Mouse (Mus musculus): ENCODE measurements at regions not wholly inside any gene's neighbourhood (a gene's known extent, or its start where the extent isn't known, plus 50 kb on each side); places are given as distances from the start of the nearest gene placed in this dataset.

DNA sequence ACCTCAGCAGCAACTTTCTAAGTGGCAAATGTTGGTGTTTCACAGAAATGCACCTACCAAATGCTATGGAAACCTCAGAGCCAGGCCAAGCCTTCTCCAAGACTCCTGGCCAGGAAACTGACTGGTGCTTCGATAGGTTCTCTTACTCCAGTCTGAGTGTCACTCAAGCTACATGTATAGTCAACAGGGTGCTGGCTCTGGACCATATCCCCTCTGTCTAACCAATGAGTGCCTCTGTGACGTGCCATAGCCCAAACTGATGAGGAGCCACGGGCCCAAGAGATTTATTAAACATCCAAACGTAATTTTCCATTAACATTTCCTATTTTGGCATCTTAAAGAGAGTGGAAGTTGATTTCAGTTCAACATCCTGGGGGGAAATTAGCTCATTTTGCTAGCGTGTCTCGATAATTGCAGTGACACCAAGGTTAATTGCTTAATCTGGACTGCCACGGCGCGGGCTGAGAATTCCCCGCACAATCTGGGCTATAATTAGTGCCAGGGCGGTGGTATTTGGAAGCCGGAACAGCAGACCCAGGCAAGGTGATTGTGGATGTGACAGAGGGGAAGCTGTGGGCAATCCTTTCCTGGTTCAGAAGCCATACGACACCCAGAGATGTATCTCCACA lies 94.5 kb upstream of the Zdhhc25 start:
- no peaks in the 10 kb centered on the region for H3K9me3 ChIP-seq (replicated peaks; ENCODE audit: low read length)
- no peak overlapping the region for H3K27ac ChIP-seq
- no peaks in the 10 kb centered on the region for H3K36me3 ChIP-seq (ENCODE audit: insufficient read depth, low read length)
- TF ChIP-seq CTCF (IDR thresholded peaks at IDR 0.05; ENCODE audit: low read depth) = no peak
- no peak overlapping the region for H3K9ac ChIP-seq (ENCODE audit: low read depth, low read length)
- no peak for DNase-seq (ENCODE audit: low spot score)
- no peaks in the 10 kb centered on the region for H3K4me1 ChIP-seq (replicated peaks; ENCODE audit: insufficient read depth, low read length)
- H3K4me3 ChIP-seq (replicated peaks; ENCODE audit: low read depth, low read length) = no peak overlapping the region
- H3K4me2 ChIP-seq (ENCODE audit: low read length) = no peak overlapping the region
- H3K27me3 ChIP-seq (ENCODE audit: insufficient read depth, low read length) = no peaks in the 10 kb centered on the region
- no peak for ATAC-seq (replicated peaks; ENCODE audit: low FRiP score, low read depth)
- 73% methylated on average over 13 of the region's 13 CpGs for WGBS

DNA sequence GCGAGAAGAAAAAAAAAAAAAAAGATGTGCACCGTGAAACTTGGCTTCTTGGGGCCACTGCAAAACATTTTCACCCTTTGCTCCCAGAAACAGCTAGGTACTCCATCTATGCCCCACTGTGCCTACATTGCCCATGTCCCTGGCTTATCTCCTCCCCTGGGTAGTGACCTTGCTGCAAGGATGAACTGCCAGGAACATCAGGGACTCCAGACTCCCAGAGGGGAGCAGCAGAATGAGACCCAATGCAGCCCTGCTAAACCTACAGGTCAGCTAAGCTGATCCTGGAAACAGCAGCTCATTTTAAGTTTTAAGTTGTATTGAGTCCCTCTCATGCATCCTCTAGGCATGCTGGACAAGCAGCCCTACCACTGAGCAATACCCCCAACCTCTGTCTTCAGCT lies 92.2 kb upstream of the Zdhhc25 start:
- 18% methylated on average over 2 of the region's 2 CpGs for WGBS
- Histone ChIP-seq H3K4me3 (replicated peaks; ENCODE audit: low read depth, low read length) (no peak overlapping the region), H3K9ac (ENCODE audit: low read depth, low read length) (no peak overlapping the region), H3K4me2 (ENCODE audit: low read length) (no peak overlapping the region), H3K27me3 (ENCODE audit: insufficient read depth, low read length) (no peaks in the 10 kb centered on the region), H3K27ac (no peak overlapping the region), H3K4me1 (replicated peaks; ENCODE audit: insufficient read depth, low read length) (no peaks in the 10 kb centered on the region), H3K36me3 (ENCODE audit: insufficient read depth, low read length) (no peaks in the 10 kb centered on the region), H3K9me3 (replicated peaks; ENCODE audit: low read length) (no peaks in the 10 kb centered on the region)
- DNase-seq (ENCODE audit: low spot score) = no peak
- no peak for ATAC-seq (replicated peaks; ENCODE audit: low FRiP score, low read depth)
- TF ChIP-seq CTCF (IDR thresholded peaks at IDR 0.05; ENCODE audit: low read depth) = no peak

- Histone ChIP-seq H3K9me3 (replicated peaks; ENCODE audit: low read length) (no peaks in the 10 kb centered on the region), H3K27ac (no peak overlapping the region), H3K9ac (ENCODE audit: low read depth, low read length) (no peak overlapping the region), H3K27me3 (ENCODE audit: insufficient read depth, low read length) (no peaks in the 10 kb centered on the region), H3K4me3 (replicated peaks; ENCODE audit: low read depth, low read length) (no peak overlapping the region), H3K4me2 (ENCODE audit: low read length) (no peak overlapping the region), H3K36me3 (ENCODE audit: insufficient read depth, low read length) (no peaks in the 10 kb centered on the region), H3K4me1 (replicated peaks; ENCODE audit: insufficient read depth, low read length) (no peaks in the 10 kb centered on the region)
- DNase-seq (ENCODE audit: low spot score) (no peak), ATAC-seq (replicated peaks; ENCODE audit: low FRiP score, low read depth) (no peak)
- no peak for TF ChIP-seq CTCF (IDR thresholded peaks at IDR 0.05; ENCODE audit: low read depth)
- 73% methylated on average over 6 of the region's 6 CpGs for WGBS
These were observed 91.1 kb upstream of the Zdhhc25 start for GRCm38 (mm10) chr15:88508971-88509370.

DNA sequence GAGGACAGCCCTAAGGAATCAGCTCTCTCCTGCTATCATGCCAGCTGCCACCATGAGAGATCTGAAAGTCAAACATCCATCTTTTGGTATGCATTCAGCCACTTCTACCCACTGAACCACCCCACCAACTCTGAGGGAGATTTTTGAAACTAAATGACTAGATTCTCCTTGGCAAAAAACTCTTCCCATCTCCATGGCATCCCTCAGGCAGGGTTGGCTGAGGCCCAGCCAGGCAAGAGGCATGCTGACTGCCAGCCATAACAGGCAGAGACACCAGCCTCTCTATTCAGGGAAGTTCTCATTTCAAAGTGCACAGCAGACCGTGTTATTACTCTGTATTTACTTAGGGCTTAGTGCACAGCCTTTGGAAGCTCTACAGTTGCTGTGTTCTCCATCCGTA lies 90.5 kb upstream of the Zdhhc25 start:
- DNase-seq (ENCODE audit: low spot score) (peak; percentile 1), ATAC-seq (replicated peaks; ENCODE audit: low FRiP score, low read depth) (no peak)
- 50% methylated on average over 2 of the region's 2 CpGs for WGBS
- Histone ChIP-seq H3K9me3 (replicated peaks; ENCODE audit: low read length) (no peaks in the 10 kb centered on the region), H3K4me2 (ENCODE audit: low read length) (no peak overlapping the region), H3K36me3 (ENCODE audit: insufficient read depth, low read length) (no peaks in the 10 kb centered on the region), H3K9ac (ENCODE audit: low read depth, low read length) (no peak overlapping the region), H3K4me3 (replicated peaks; ENCODE audit: low read depth, low read length) (no peak overlapping the region), H3K27ac (no peak overlapping the region), H3K4me1 (replicated peaks; ENCODE audit: insufficient read depth, low read length) (no peaks in the 10 kb centered on the region), H3K27me3 (ENCODE audit: insufficient read depth, low read length) (no peaks in the 10 kb centered on the region)
- TF ChIP-seq CTCF (IDR thresholded peaks at IDR 0.05; ENCODE audit: low read depth) = no peak

GRCm38 (mm10) chr15:88514091-88514490 lies 86.0 kb upstream of the Zdhhc25 start:
- no peak for ATAC-seq (replicated peaks; ENCODE audit: low FRiP score, low read depth)
- TF ChIP-seq CTCF (IDR thresholded peaks at IDR 0.05; ENCODE audit: low read depth) = no peak
- WGBS = 86% methylated on average over 5 of the region's 5 CpGs
- Histone ChIP-seq H3K27ac (no peak overlapping the region), H3K36me3 (ENCODE audit: insufficient read depth, low read length) (no peaks in the 10 kb centered on the region), H3K4me1 (replicated peaks; ENCODE audit: insufficient read depth, low read length) (no peaks in the 10 kb centered on the region), H3K9ac (ENCODE audit: low read depth, low read length) (no peak overlapping the region), H3K4me2 (ENCODE audit: low read length) (no peak overlapping the region), H3K9me3 (replicated peaks; ENCODE audit: low read length) (no peaks in the 10 kb centered on the region), H3K27me3 (ENCODE audit: insufficient read depth, low read length) (no peaks in the 10 kb centered on the region), H3K4me3 (replicated peaks; ENCODE audit: low read depth, low read length) (no peak overlapping the region)
- no peak for DNase-seq (ENCODE audit: low spot score)

DNA sequence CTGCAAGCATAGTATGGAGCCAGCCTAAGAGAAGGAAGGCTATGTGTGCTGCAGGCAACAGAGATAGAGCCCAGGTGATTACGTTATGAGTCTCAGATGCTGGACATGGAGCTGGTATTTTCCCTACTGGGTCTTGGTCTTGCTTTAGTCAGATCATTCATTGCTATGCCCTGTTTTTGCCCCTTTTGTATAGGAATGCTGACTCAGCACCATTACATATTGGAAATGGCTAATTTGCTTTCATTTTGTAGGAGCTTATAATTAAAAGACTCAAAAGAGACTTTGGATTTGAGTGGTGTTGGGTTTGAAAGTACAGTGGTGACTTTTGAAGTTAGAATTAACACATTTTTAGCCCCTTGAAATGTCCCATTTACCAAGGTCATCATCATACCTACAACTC lies 68.9 kb upstream of the Zdhhc25 start:
- Histone ChIP-seq H3K4me2 (ENCODE audit: low read length) (no peak overlapping the region), H3K9ac (ENCODE audit: low read depth, low read length) (no peak overlapping the region), H3K4me3 (replicated peaks; ENCODE audit: low read depth, low read length) (no peak overlapping the region), H3K36me3 (ENCODE audit: insufficient read depth, low read length) (no peaks in the 10 kb centered on the region), H3K27ac (no peak overlapping the region), H3K4me1 (replicated peaks; ENCODE audit: insufficient read depth, low read length) (no peaks in the 10 kb centered on the region), H3K27me3 (ENCODE audit: insufficient read depth, low read length) (no peaks in the 10 kb centered on the region), H3K9me3 (replicated peaks; ENCODE audit: low read length) (no peaks in the 10 kb centered on the region)
- 94% methylated on average over 1 of the region's 1 CpGs for WGBS
- no peak for TF ChIP-seq CTCF (IDR thresholded peaks at IDR 0.05; ENCODE audit: low read depth)
- DNase-seq (ENCODE audit: low spot score) = no peak
- ATAC-seq (replicated peaks; ENCODE audit: low FRiP score, low read depth) = no peak

- H3K4me1 ChIP-seq (replicated peaks; ENCODE audit: insufficient read depth, low read length) = no peaks in the 10 kb centered on the region
- DNase-seq (ENCODE audit: low spot score) (no peak), ATAC-seq (replicated peaks; ENCODE audit: low FRiP score, low read depth) (no peak)
- H3K36me3 ChIP-seq (ENCODE audit: insufficient read depth, low read length) = no peaks in the 10 kb centered on the region
- no peak overlapping the region for H3K4me3 ChIP-seq (replicated peaks; ENCODE audit: low read depth, low read length)
- H3K27ac ChIP-seq = no peak overlapping the region
- no peak overlapping the region for H3K9ac ChIP-seq (ENCODE audit: low read depth, low read length)
- H3K27me3 ChIP-seq (ENCODE audit: insufficient read depth, low read length) = no peaks in the 10 kb centered on the region
- no peak for TF ChIP-seq CTCF (IDR thresholded peaks at IDR 0.05; ENCODE audit: low read depth)
- no peak overlapping the region for H3K4me2 ChIP-seq (ENCODE audit: low read length)
- H3K9me3 ChIP-seq (replicated peaks; ENCODE audit: low read length) = no peaks in the 10 kb centered on the region
- 63% methylated on average over 5 of the region's 5 CpGs for WGBS
These were observed 68.1 kb upstream of the Zdhhc25 start for GRCm38 (mm10) chr15:88532008-88532407.
